Mouse (Mus musculus) limb, embryonic 14.5 days (tissue): ENCODE data around the gene Lgr5. TPM values are rescaled to one million over a fixed set of nuclear protein-coding genes. Genes with fewer than 3 reads are reported as not detected.
A peak's percentile ranks its signal among the peaks of the same experiment; 100 is the strongest.

Source experiments
- ATAC-seq: fragments of 200-750 bp; cut with Nextera tagmentation; 2 replicates; pipeline ENCODE4 v1.8.0; 2017; ENCODE audit warnings: low read depth, moderate number of reproducible peaks, moderate TSS enrichment; ENCODE audit not compliant: low FRiP score
- DNase-seq: peaks from one replicate; pipeline ENCODE4 v3.0.0-alpha.2; 2015; ENCODE audit warnings: low spot score
- H3K27ac ChIP-seq: fragments of 300-500 bp; sonication (generic); replicated peaks from 2 replicates; pipeline ENCODE4 v1.5.1; 2014; ENCODE audit warnings: low read depth, mild to moderate bottlenecking, low read length, moderate library complexity, mixed read lengths
- H3K27me3 ChIP-seq: fragments of 300-500 bp; sonication (generic); 2 replicates; pipeline ENCODE4 v1.6.1; 2014; ENCODE audit warnings: low read length, mixed read lengths; ENCODE audit not compliant: control insufficient read depth, insufficient read depth
- H3K36me3 ChIP-seq: fragments of 300-500 bp; sonication (generic); 2 replicates; pipeline ENCODE4 v1.6.1; 2014; ENCODE audit warnings: mild to moderate bottlenecking, low read length, moderate library complexity, mixed read lengths; ENCODE audit not compliant: control insufficient read depth, insufficient read depth
- H3K4me1 ChIP-seq: fragments of 300-500 bp; sonication (generic); 2 replicates; pipeline ENCODE4 v1.6.1; 2014; ENCODE audit warnings: antibody characterized with exemption, low read length, mixed read lengths; ENCODE audit not compliant: control insufficient read depth, insufficient read depth
- H3K4me2 ChIP-seq: fragments of 300-500 bp; sonication (generic); replicated peaks from 2 replicates; pipeline ENCODE4 v1.6.1; 2014; ENCODE audit warnings: low read depth, mild to moderate bottlenecking, low read length, moderate library complexity; ENCODE audit not compliant: severe bottlenecking
- H3K4me3 ChIP-seq: fragments of 300-500 bp; sonication (generic); replicated peaks from 2 replicates; pipeline ENCODE4 v1.5.1; 2014; ENCODE audit warnings: low read length
- H3K9ac ChIP-seq: fragments of 300-500 bp; sonication (generic); 2 replicates; pipeline ENCODE4 v1.6.1; 2014; ENCODE audit warnings: mild to moderate bottlenecking, low read depth, low read length, moderate library complexity; ENCODE audit not compliant: severe bottlenecking
- H3K9me3 ChIP-seq: fragments of 300-500 bp; sonication (generic); 2 replicates; pipeline ENCODE4 v1.6.1; 2016; ENCODE audit warnings: low read length; ENCODE audit not compliant: control insufficient read depth
- POLR2A ChIP-seq: fragments of 200-500 bp; IDR thresholded peaks from 2 replicates; pipeline ENCODE4 v1.8.0; 2012; ENCODE audit warnings: inconsistent platforms, mild to moderate bottlenecking, moderate library complexity, borderline replicate concordance; ENCODE audit not compliant: insufficient read depth, insufficient read length; ENCODE audit errors: extremely low read depth
- WGBS: fragments of 180-500 bp; shearing (Covaris S2); extraction: QIAGEN DNeasy Blood & Tissue Kit; methylation state at CpG from one replicate; pipeline ENCODE4 v1.1.7; 2014; 5-methylcytosine and 5-hydroxymethylcytosine counted together
- polyA plus RNA-seq, 2 experiments: library from polyadenylated mRNA; depleted of rRNA in 1 of 2; stranded (reverse) in 1 of 2; unstranded in 1 of 2; fragments of >200 nt; fragmentation: Nextera tagmentation in 1 of 2; extraction: Ambion mirVana in 1 of 2; gene quantifications; 2 replicates each; pipeline versions ENCODE4 v1.2.1 to v1.2.3; 2012 to 2014

Gene Lgr5
- polyA plus RNA-seq, 2 experiments, result 9.6 to 12.2 TPM

GRCm38 (mm10) chr10:115618288-115618856 lies 30.8 kb upstream of the Lgr5 start:
- no peak for ATAC-seq
- Histone ChIP-seq H3K9ac (no peak overlapping the region), H3K4me1 (no peaks in the 10 kb centered on the region), H3K27me3 (no peaks in the 10 kb centered on the region), H3K9me3 (no peaks in the 10 kb centered on the region), H3K4me3 (peak overlapping the region; percentile 18; the same call in 1 of the 2 replicates), H3K4me2 (peak overlapping the region; percentile 38), H3K27ac (no peak overlapping the region), H3K36me3 (no peaks in the 10 kb centered on the region)
- WGBS, result 19% methylated on average over 15 of the region's 15 CpGs
- DNase-seq, result peak; percentile 18
- TF ChIP-seq POLR2A, result no peak

- Histone ChIP-seq H3K9ac (no peak overlapping the region), H3K27me3 (no peaks in the 10 kb centered on the region), H3K4me3 (peak overlapping the region; percentile 18; the same call in 1 of the 2 replicates), H3K4me1 (no peaks in the 10 kb centered on the region), H3K36me3 (no peaks in the 10 kb centered on the region), H3K4me2 (peak overlapping the region; percentile 38), H3K27ac (no peak overlapping the region), H3K9me3 (no peaks in the 10 kb centered on the region)
- ATAC-seq (peak; percentile 83), DNase-seq (peak; percentile 83)
- TF ChIP-seq POLR2A, result no peak
- 10% methylated on average over 13 of the region's 15 CpGs for WGBS
These were observed 30.1 kb upstream of the Lgr5 start for GRCm38 (mm10) chr10:115617456-115618287.

GRCm38 (mm10) chr10:115595748-115596147 lies 8.2 kb upstream of the Lgr5 start:
- no peak overlapping the region for H3K4me2 ChIP-seq
- peaks cover 3% of the 10 kb centered on the region; the same call in 1 of the 2 replicates for H3K27me3 ChIP-seq
- H3K9ac ChIP-seq, result no peak overlapping the region
- no peak overlapping the region for H3K27ac ChIP-seq
- no peak for TF ChIP-seq POLR2A
- 86% methylated on average over 1 of the region's 1 CpGs for WGBS
- H3K4me1 ChIP-seq, result peaks cover 9% of the 10 kb centered on the region
- ATAC-seq (no peak), DNase-seq (no peak)
- H3K36me3 ChIP-seq, result no peaks in the 10 kb centered on the region
- no peaks in the 10 kb centered on the region for H3K9me3 ChIP-seq
- no peak overlapping the region for H3K4me3 ChIP-seq

GRCm38 (mm10) chr10:115593651-115594050 lies 6.1 kb upstream of the Lgr5 start:
- DNase-seq (no peak), ATAC-seq (no peak)
- H3K9me3 ChIP-seq, result no peaks in the 10 kb centered on the region
- H3K27ac ChIP-seq, result no peak overlapping the region
- no peak for TF ChIP-seq POLR2A
- WGBS, result 62% methylated on average over 6 of the region's 6 CpGs
- H3K9ac ChIP-seq, result no peak overlapping the region; the same call in 1 of the 2 replicates
- peak overlapping the region; percentile 43 for H3K4me2 ChIP-seq
- peaks cover 9% of the 10 kb centered on the region for H3K4me1 ChIP-seq
- H3K4me3 ChIP-seq, result peak overlapping the region; percentile 14; the same call in 1 of the 2 replicates
- no peaks in the 10 kb centered on the region for H3K36me3 ChIP-seq
- peaks cover 17% of the 10 kb centered on the region; the same call in 1 of the 2 replicates for H3K27me3 ChIP-seq

GRCm38 (mm10) chr10:115593221-115593620 lies 5.6 kb upstream of the Lgr5 start:
- Histone ChIP-seq H3K27me3 (peaks cover 18% of the 10 kb centered on the region; the same call in 1 of the 2 replicates), H3K4me3 (peak overlapping the region; percentile 14; the same call in 1 of the 2 replicates), H3K9ac (peak overlapping the region; percentile 2; the same call in 1 of the 2 replicates), H3K9me3 (no peaks in the 10 kb centered on the region), H3K27ac (no peak overlapping the region), H3K4me2 (peak overlapping the region; percentile 43), H3K36me3 (no peaks in the 10 kb centered on the region), H3K4me1 (peaks cover 9% of the 10 kb centered on the region)
- 7% methylated on average over 11 of the region's 11 CpGs for WGBS
- ATAC-seq (peak; percentile 65; the same call in 1 of the 2 replicates), DNase-seq (peak; percentile 70)
- TF ChIP-seq POLR2A, result no peak
